Mouse (Mus musculus) spleen, postnatal 4 days (tissue): ENCODE measurements around the gene Egfr.

Experiments used
- DNase-seq, 2 experiments: peaks; one replicate each; pipeline ENCODE4 v3.0.0; 2022; ENCODE audit warnings: low spot score in 2 of 2

The Egfr gene

DNA sequence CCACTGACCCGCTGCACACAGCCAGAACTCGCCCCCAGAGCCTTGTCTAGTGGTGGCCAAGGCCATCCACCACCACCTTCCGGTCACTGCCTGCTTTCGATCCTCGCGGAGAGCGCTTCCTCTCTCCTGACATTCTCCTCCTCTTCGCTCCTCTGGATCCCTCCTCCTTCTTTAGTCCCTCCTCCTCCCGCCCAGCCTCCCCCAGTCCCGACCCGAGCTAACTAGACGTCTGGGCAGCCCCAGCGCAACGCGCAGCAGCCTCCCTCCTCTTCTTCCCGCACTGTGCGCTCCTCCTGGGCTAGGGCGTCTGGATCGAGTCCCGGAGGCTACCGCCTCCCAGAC lies at the start of gene Egfr:
TSS of gene Egfr (plus strand) at position 197 of the 342 bp plus-strand sequence.
- no peak for DNase-seq

- no peak for DNase-seq
Observed at GRCm38 (mm10) chr11:16703221-16703620, 48.8 kb upstream of the Egfr start.

- DNase-seq, result no peak
Observed at GRCm38 (mm10) chr11:16735083-16735644, 16.8 kb upstream of the Egfr start.

GRCm38 (mm10) chr11:16737323-16737722 lies 14.7 kb upstream of the Egfr start:
- no peak for DNase-seq

DNA sequence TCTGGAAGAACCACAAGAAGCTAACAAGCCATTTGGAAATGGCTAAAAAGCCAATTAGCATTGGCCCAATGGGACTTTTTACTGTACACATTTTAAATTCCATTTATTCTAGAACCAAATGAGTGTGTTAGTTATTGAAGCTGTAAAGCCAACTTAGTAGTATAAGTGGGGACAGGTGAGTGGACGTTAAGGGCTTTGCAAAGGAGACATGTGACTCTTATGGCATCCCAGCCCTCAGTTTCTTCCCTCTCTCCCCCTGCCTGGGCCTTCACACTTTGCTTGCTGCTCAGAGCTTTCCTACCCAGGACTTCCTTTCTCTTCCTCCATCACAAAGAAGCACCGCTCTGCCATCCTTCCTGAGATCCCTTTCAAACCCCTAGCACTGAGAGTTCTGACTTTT lies 13.3 kb upstream of the Egfr start:
- no peak for DNase-seq

GRCm38 (mm10) chr11:16739155-16739554 lies 12.8 kb upstream of the Egfr start:
- no peak for DNase-seq

- DNase-seq, result no peak
Observed at GRCm38 (mm10) chr11:16740691-16741611, 11.1 kb upstream of the Egfr start.

- no peak for DNase-seq
Observed at GRCm38 (mm10) chr11:16742251-16742650, 9.8 kb upstream of the Egfr start.

GRCm38 (mm10) chr11:16742821-16743220 lies 9.2 kb upstream of the Egfr start:
- DNase-seq, result no peak

- no peak for DNase-seq
Observed at GRCm38 (mm10) chr11:16751457-16751982, 483 bp upstream of the Egfr start.

GRCm38 (mm10) chr11:16752349-16753153 lies 548 bp downstream of the Egfr start:
- DNase-seq, result peak in 1 of 2 experiments; percentile 60

DNA sequence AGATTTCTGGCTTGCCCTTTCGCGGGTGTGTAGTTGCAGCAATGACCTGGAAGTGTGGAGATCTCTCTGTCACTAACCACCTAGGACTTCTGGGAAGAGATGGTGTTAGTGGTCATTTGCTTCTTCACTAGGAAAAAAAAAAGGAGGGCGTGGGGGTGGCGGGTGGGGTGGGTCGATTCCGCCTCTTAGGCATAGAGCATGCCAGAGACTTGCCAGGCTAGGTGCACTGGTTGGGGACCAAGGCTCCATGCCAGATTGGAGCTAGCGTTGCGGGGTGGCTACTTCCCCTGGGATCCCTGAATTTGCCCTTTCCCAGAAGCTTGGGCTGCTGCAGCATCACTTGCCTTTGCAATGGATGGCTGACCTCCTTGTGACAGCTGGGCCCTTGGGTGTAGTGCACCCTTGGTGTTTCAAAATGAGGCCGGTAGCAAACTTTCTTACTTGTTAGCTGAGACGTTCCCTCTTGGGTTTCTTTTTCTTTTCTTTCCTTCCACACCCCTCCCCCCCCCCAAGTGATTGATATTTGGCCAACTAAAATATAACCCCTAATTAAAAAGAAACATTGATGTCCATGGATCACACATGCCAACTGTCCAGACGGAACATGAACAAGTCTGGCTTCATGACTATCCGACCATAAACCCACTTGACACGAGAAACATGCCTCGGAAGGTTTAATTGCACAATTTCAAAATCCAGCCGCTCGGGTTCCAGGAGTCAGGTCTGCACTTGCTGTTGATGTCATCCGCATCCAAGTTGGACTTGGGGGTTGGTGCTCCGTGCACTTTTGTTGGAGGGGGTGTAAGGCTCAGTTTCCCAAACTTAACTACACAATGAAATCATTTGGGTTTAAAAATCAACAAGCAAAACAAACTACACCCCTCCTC lies 1.4 kb downstream of the Egfr start:
- no peak for DNase-seq

DNA sequence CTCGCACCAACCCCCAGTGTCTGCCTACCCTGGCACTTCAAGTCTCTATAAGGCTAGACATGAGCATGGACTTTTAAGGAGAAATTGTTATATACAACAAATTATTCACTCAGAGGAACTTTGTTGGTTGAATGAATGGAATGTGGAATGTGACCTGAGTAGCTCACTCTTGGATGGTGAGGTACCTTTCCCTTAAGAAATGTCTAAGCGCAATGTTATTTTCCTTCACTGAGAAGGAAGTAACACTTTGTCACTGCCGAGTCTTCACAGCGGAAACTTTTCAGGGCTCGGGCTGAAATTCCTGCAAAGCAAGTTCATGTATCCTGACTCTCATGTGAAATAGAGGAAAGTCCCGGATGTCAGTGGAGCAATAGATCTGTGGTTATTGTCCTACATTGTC lies 7.9 kb downstream of the Egfr start:
- DNase-seq, result no peak

- DNase-seq, result no peak
Observed at GRCm38 (mm10) chr11:16761184-16761583, 9.2 kb downstream of the Egfr start.

GRCm38 (mm10) chr11:16766038-16766815 lies 14.2 kb downstream of the Egfr start:
- DNase-seq, result no peak

DNA sequence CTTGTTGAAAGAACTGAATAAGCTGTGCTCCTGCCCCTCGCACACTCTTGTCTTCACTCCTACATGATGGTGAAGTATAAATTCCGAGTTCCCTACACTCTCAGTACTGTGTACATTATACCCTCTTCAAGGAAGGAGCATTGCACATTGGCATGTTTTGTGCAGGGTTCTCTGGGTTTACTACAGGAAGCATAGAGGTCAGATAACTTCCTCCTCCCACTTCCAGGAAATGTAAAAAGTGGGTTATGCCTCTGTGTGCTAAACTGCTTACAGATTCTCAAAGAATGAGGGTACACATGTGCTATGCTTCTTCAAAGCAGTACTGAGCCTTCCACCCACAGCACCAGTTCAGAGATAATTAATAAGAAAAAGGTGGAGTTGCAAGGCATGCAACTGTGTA lies 16.0 kb downstream of the Egfr start:
- DNase-seq, result no peak

DNA sequence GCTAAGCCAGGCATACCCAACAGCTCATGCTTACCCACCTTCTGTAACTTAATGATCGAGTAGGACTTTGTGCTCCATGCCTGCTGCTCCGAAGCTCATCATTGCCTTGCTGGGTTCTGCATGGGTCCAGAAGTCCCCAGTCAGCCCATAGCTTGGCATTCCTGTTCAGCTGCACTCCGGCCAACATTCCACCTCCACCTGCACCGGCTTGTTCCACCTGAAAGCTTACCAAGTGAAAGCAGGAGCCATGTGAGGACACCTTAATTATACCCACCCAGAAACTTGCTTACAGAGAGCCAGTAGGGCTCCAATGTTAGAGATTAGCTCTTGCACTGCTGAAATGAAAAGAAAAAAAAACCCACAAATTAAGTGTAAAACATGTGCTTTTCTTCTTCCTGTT lies 17.3 kb downstream of the Egfr start:
- DNase-seq, result no peak

GRCm38 (mm10) chr11:16769709-16770303 lies 17.8 kb downstream of the Egfr start:
- no peak for DNase-seq

GRCm38 (mm10) chr11:16770966-16771365 lies 19.0 kb downstream of the Egfr start:
- DNase-seq, result no peak

- DNase-seq, result no peak
Observed at GRCm38 (mm10) chr11:16772717-16773116, 20.7 kb downstream of the Egfr start.
